Mouse (Mus musculus) WW6 (cell line): Measurements from ENCODE around the gene Ncor1.
"Not testable (repeated sequence)": the region's sequence is repeated elsewhere in the genome, so short reads cannot be mapped to it uniquely, and the experiment has no call there.

Experiments
- DNase-seq: peaks from one replicate; pipeline ENCODE4 v3.0.0-alpha.2; 2013; ENCODE audit warnings: low read depth, low spot score

Ncor1 gene

GRCm38 (mm10) chr11:62458276-62458724 lies at the start of gene Ncor1, which contains the start of gene Pigl:
TSS of gene Ncor1 (minus strand) at chr11:62458541.
TSS of gene Pigl (plus strand) at chr11:62458460.
- peak; percentile 90 for DNase-seq

- DNase-seq, result no peak
These were observed 49.3 kb upstream of the Ncor1 start for GRCm38 (mm10) chr11:62507683-62508082.

- no peak for DNase-seq
These were observed 42.2 kb upstream of the Ncor1 start for GRCm38 (mm10) chr11:62500529-62500928.

GRCm38 (mm10) chr11:62498802-62499201 lies 40.5 kb upstream of the Ncor1 start:
- no peak for DNase-seq

- DNase-seq, result no peak
These were observed 38.8 kb upstream of the Ncor1 start for GRCm38 (mm10) chr11:62497181-62497580.

- DNase-seq, result no peak
These were observed 37.9 kb upstream of the Ncor1 start for GRCm38 (mm10) chr11:62496151-62496715.

GRCm38 (mm10) chr11:62495276-62495801 lies 37.0 kb upstream of the Ncor1 start:
- no peak for DNase-seq

GRCm38 (mm10) chr11:62494754-62495275 lies 36.5 kb upstream of the Ncor1 start:
- peak; percentile 92 for DNase-seq

- no peak for DNase-seq
These were observed 35.4 kb upstream of the Ncor1 start for GRCm38 (mm10) chr11:62493701-62494100.

GRCm38 (mm10) chr11:62487540-62488350 lies 29.4 kb upstream of the Ncor1 start:
- no peak for DNase-seq

- DNase-seq, result no peak
These were observed 28.6 kb upstream of the Ncor1 start for GRCm38 (mm10) chr11:62486949-62487348.

- DNase-seq, result no peak
These were observed 21.2 kb upstream of the Ncor1 start for GRCm38 (mm10) chr11:62479581-62479980.

- DNase-seq, result no peak
These were observed 20.6 kb upstream of the Ncor1 start for GRCm38 (mm10) chr11:62478931-62479330.

- DNase-seq, result no peak
These were observed 17.8 kb upstream of the Ncor1 start for GRCm38 (mm10) chr11:62476156-62476555.

GRCm38 (mm10) chr11:62473516-62473915 lies 15.2 kb upstream of the Ncor1 start:
- no peak for DNase-seq

- no peak for DNase-seq
These were observed 12.1 kb upstream of the Ncor1 start for GRCm38 (mm10) chr11:62470451-62470850.

- DNase-seq, result not testable (repeated sequence)
These were observed 8.9 kb upstream of the Ncor1 start for GRCm38 (mm10) chr11:62467289-62467688.

- no peak for DNase-seq
These were observed 8.2 kb upstream of the Ncor1 start for GRCm38 (mm10) chr11:62466546-62466945.

GRCm38 (mm10) chr11:62465849-62466248 lies 7.5 kb upstream of the Ncor1 start:
- no peak for DNase-seq

- no peak for DNase-seq
These were observed 6.4 kb upstream of the Ncor1 start for GRCm38 (mm10) chr11:62464696-62465095.

- no peak for DNase-seq
These were observed 5.0 kb upstream of the Ncor1 start for GRCm38 (mm10) chr11:62463225-62463915.

- not testable (repeated sequence) for DNase-seq
These were observed 4.2 kb upstream of the Ncor1 start for GRCm38 (mm10) chr11:62462529-62462928.
